Mouse (Mus musculus) forebrain, embryonic 14.5 days (tissue): ENCODE measurements around the gene Junb. TPM values are rescaled to one million over a fixed set of nuclear protein-coding genes. Genes with fewer than 3 reads are reported as not detected.

Experiments used
- ATAC-seq: fragments of 200-750 bp; cut with Nextera tagmentation; 2 replicates; pipeline ENCODE4 v1.8.0; 2017; ENCODE audit warnings: mild to moderate bottlenecking, moderate library complexity
- DNase-seq: peaks from one replicate; pipeline ENCODE4 v3.0.0-alpha.2; 2015; ENCODE audit warnings: low spot score
- H3K27ac ChIP-seq: fragments of 300-500 bp; sonication (generic); 2 replicates; pipeline ENCODE4 v1.5.1; 2014; ENCODE audit warnings: low read depth, mild to moderate bottlenecking, control low read depth, low read length, moderate library complexity
- H3K27me3 ChIP-seq: fragments of 300-500 bp; sonication (generic); replicated peaks from 2 replicates; pipeline ENCODE4 v1.6.1; 2014; ENCODE audit warnings: low read length, control low read depth, mixed read lengths; ENCODE audit not compliant: control insufficient read depth, insufficient read depth
- H3K36me3 ChIP-seq: fragments of 300-500 bp; sonication (generic); 2 replicates; pipeline ENCODE4 v1.6.1; 2014; ENCODE audit warnings: low read length, control low read depth; ENCODE audit not compliant: control insufficient read depth, insufficient read depth
- H3K4me1 ChIP-seq: fragments of 300-500 bp; sonication (generic); 2 replicates; pipeline ENCODE4 v1.6.1; 2014; ENCODE audit warnings: antibody characterized with exemption, low read length, control low read depth; ENCODE audit not compliant: control insufficient read depth, insufficient read depth
- H3K4me2 ChIP-seq: fragments of 300-500 bp; sonication (generic); 2 replicates; pipeline ENCODE4 v1.6.1; 2014; ENCODE audit warnings: mild to moderate bottlenecking, control low read depth, low read length
- H3K4me3 ChIP-seq: fragments of 300-500 bp; sonication (generic); 2 replicates; pipeline ENCODE4 v1.5.1; 2014; ENCODE audit warnings: low read depth, low read length, control low read depth
- H3K9ac ChIP-seq: fragments of 300-500 bp; sonication (generic); 2 replicates; pipeline ENCODE4 v1.6.1; 2014; ENCODE audit warnings: mild to moderate bottlenecking, low read length, control low read depth, moderate library complexity
- H3K9me3 ChIP-seq: fragments of 300-500 bp; sonication (generic); replicated peaks from 2 replicates; pipeline ENCODE4 v1.6.1; 2016; ENCODE audit warnings: low read length, control low read depth, mixed read lengths; ENCODE audit not compliant: control insufficient read depth
- WGBS: fragments of 180-500 bp; shearing (Covaris S2); extraction: QIAGEN DNeasy Blood & Tissue Kit; methylation state at CpG from one replicate; pipeline ENCODE4 v1.1.7; 2014; 5-methylcytosine and 5-hydroxymethylcytosine counted together
- polyA plus RNA-seq: library from polyadenylated mRNA; unstranded; fragments of >200 nt; fragmentation: Nextera tagmentation; extraction: Ambion mirVana; gene quantifications from 2 replicates; pipeline ENCODE4 v1.2.1, GENCODE M21; 2014

Junb gene
- polyA plus RNA-seq, 1 experiment from 2014 or later = 5.0 TPM

- DNase-seq = no peak
Measured at GRCm38 (mm10) chr8:84952612-84953255, 25.8 kb downstream of the Junb start.

DNA sequence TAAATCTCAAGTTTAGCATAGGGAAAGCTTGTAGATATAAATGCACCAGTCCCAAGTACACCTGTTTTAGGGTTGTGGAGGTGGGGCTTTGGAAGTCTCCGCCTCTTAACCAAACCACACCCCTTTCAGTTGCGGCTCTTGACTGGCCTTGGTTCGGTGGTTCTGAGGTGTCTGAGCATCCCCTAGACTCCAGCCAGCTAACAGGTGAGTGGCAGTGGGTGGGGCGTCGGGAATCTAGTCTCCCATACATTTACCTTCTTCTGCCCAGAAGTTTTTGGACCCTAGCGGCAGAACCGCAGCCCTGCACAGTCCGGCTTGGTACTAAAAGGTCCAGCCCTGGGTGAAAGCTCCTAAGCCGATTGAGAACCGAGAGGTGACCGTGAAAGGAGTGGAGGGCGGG lies 28.8 kb downstream of the Junb start:
- DNase-seq (no peak), ATAC-seq (no peak)
- H3K4me1 ChIP-seq = peaks cover 4% of the 10 kb centered on the region; the same call in 1 of the 2 replicates
- no peak overlapping the region for H3K4me3 ChIP-seq
- H3K36me3 ChIP-seq = no peaks in the 10 kb centered on the region
- no peak overlapping the region for H3K27ac ChIP-seq
- H3K4me2 ChIP-seq = no peak overlapping the region
- H3K9me3 ChIP-seq = no peaks in the 10 kb centered on the region
- H3K27me3 ChIP-seq = peaks cover 33% of the 10 kb centered on the region
- WGBS = 18% methylated on average over 12 of the region's 12 CpGs
- no peak overlapping the region for H3K9ac ChIP-seq

More at GRCm38 (mm10) chr8:84952612-84953255, 25.8 kb downstream of the Junb start:
- Histone ChIP-seq H3K27ac (no peak overlapping the region), H3K4me3 (no peak overlapping the region), H3K4me2 (no peak overlapping the region), H3K27me3 (peaks cover 14% of the 10 kb centered on the region), H3K36me3 (peaks cover 4% of the 10 kb centered on the region), H3K9ac (no peak overlapping the region), H3K4me1 (no peaks in the 10 kb centered on the region), H3K9me3 (no peaks in the 10 kb centered on the region)
- 10% methylated on average over 18 of the region's 18 CpGs for WGBS
- no peak for ATAC-seq

GRCm38 (mm10) chr8:84947241-84947545 lies 31.3 kb downstream of the Junb start:
- Histone ChIP-seq H3K36me3 (no peaks in the 10 kb centered on the region), H3K4me3 (no peak overlapping the region), H3K9me3 (no peaks in the 10 kb centered on the region), H3K4me2 (peak overlapping the region; percentile 87), H3K9ac (peak overlapping the region; percentile 77; the same call in 1 of the 2 replicates), H3K27me3 (peaks cover 35% of the 10 kb centered on the region), H3K27ac (no peak overlapping the region), H3K4me1 (peaks cover 11% of the 10 kb centered on the region; the same call in 1 of the 2 replicates)
- ATAC-seq (no peak), DNase-seq (peak; percentile 23)
- 12% methylated on average over 9 of the region's 9 CpGs for WGBS

GRCm38 (mm10) chr8:84946528-84947240 lies 31.8 kb downstream of the Junb start, which contains the start of gene Rtbdn:
TSS of gene Rtbdn (plus strand) at chr8:84946991.
- DNase-seq = peak; percentile 34
- no peak for ATAC-seq
- Histone ChIP-seq H3K27ac (peak within 1 kb of the TSS; percentile 55; the same call in 1 of the 2 replicates), H3K4me3 (peak within 1 kb of the TSS; percentile 67), H3K36me3 (no peaks in the 10 kb centered on the region), H3K4me2 (peak within 1 kb of the TSS; percentile 87), H3K9me3 (no peaks in the 10 kb centered on the region), H3K9ac (peak within 1 kb of the TSS; percentile 77), H3K4me1 (peaks cover 11% of the 10 kb centered on the region; the same call in 1 of the 2 replicates), H3K27me3 (peaks cover 35% of the 10 kb centered on the region)
- 7% methylated on average over 17 of the region's 17 CpGs for WGBS

- Histone ChIP-seq H3K27ac (peak overlapping the region; percentile 55; the same call in 1 of the 2 replicates), H3K4me1 (peaks cover 11% of the 10 kb centered on the region; the same call in 1 of the 2 replicates), H3K9me3 (no peaks in the 10 kb centered on the region), H3K9ac (peak overlapping the region; percentile 77), H3K27me3 (peaks cover 35% of the 10 kb centered on the region), H3K4me2 (peak overlapping the region; percentile 87), H3K36me3 (no peaks in the 10 kb centered on the region), H3K4me3 (peak overlapping the region; percentile 67)
- DNase-seq (peak; percentile 55), ATAC-seq (peak; percentile 63)
- 0% methylated on average over 38 of the region's 67 CpGs for WGBS
Measured at GRCm38 (mm10) chr8:84945633-84946527, 32.6 kb downstream of the Junb start.

DNA sequence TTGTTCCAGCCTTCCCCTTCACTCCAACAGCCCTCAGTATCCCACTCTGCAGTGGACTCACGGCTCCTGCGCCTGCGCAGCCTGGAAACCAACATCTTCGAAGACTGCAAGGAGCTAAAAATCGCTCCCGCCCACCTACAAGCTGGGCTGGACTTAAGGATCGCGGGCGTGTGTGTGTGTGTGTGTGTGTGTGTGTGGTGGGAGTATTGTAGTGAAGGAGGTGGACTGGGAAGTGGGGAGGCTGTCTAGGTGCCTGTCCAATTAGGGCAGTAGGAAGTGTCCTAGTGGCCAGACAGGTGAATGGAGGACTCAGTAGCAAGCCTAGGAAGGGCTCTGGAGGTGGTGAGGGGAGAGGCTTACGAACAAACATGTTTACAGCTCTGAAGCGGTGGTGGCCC lies 33.3 kb downstream of the Junb start:
- H3K4me1 ChIP-seq = peaks cover 11% of the 10 kb centered on the region; the same call in 1 of the 2 replicates
- peak overlapping the region; percentile 67 for H3K4me3 ChIP-seq
- H3K27me3 ChIP-seq = peaks cover 31% of the 10 kb centered on the region
- no peaks in the 10 kb centered on the region for H3K9me3 ChIP-seq
- WGBS = under 1% methylated on average over 11 of the region's 11 CpGs
- H3K4me2 ChIP-seq = peak overlapping the region; percentile 87
- H3K9ac ChIP-seq = peak overlapping the region; percentile 77; the same call in 1 of the 2 replicates
- no peak overlapping the region for H3K27ac ChIP-seq
- H3K36me3 ChIP-seq = no peaks in the 10 kb centered on the region
- ATAC-seq (peak; percentile 36; the same call in 1 of the 2 replicates), DNase-seq (peak; percentile 70)

DNA sequence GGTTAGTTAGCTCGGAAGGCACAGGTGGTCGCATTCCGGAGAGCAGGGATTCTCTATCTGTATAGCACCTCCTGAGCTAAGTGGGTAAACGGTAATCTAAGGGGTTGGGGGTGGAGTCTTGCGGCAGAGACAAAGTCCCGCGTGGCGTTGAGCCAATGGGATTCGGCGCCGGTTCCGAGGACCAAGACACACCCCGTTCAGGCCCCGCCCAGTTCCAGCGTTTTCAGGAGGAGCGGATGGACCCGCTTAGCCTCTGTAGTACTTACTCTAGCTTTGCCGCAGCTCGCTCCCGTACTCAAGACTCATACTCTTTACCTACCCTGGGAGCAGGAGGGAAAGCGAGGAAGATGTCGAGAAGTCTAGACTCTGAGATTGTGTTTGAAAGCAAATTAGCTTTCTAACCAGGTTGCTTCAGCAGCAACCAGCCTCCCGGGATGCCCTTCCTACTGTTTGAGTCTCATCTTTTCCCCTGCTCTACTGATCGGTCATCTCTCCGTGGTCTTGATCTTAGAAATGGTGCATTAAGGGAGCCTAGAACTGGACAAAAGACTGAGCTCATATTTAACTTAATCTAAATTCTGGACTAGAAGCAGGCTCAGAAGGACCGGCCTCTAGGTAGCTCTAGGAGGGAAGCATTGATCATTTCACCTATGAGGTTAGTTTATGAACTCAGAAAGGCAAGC lies 33.9 kb downstream of the Junb start:
- peak overlapping the region; percentile 17; the same call in 1 of the 2 replicates for H3K9ac ChIP-seq

GRCm38 (mm10) chr8:84943699-84944098 lies 34.8 kb downstream of the Junb start:
- Histone ChIP-seq H3K27ac (no peak overlapping the region), H3K36me3 (no peaks in the 10 kb centered on the region), H3K9ac (no peak overlapping the region), H3K9me3 (no peaks in the 10 kb centered on the region), H3K4me1 (peaks cover 11% of the 10 kb centered on the region; the same call in 1 of the 2 replicates), H3K4me2 (no peak overlapping the region), H3K27me3 (peaks cover 25% of the 10 kb centered on the region), H3K4me3 (0 out of 2 replicates have a peak overlapping the region, but pooled peaks have one; percentile 18)
- whole genome bisulfite sequencing = 16% methylated on average over 4 of the region's 4 CpGs
- DNase-seq (no peak), ATAC-seq (no peak)

More for the DNA sequence above, 33.9 kb downstream of the Junb start:
- WGBS = 1% methylated on average over 26 of the region's 26 CpGs
- Histone ChIP-seq H3K4me3 (peak overlapping the region; percentile 18), H3K27me3 (peaks cover 25% of the 10 kb centered on the region), H3K27ac (no peak overlapping the region), H3K36me3 (no peaks in the 10 kb centered on the region), H3K9me3 (no peaks in the 10 kb centered on the region), H3K4me2 (peak overlapping the region; percentile 87), H3K4me1 (peaks cover 11% of the 10 kb centered on the region; the same call in 1 of the 2 replicates)
- ATAC-seq (peak; percentile 40), DNase-seq (peak; percentile 78)
